Mouse (Mus musculus) lung, embryonic 16.5 days (tissue): ENCODE data around the gene Hoxa7. TPM values are rescaled to one million over a fixed set of nuclear protein-coding genes. Genes with fewer than 3 reads are reported as not detected.
A peak's percentile ranks its signal among the peaks of the same experiment; 100 is the strongest.

Experiments used
- ATAC-seq: fragments of 200-750 bp; cut with Nextera tagmentation; 2 replicates; pipeline ENCODE4 v1.8.0; 2017; ENCODE audit warnings: low read depth, mild to moderate bottlenecking, moderate library complexity
- H3K27ac ChIP-seq: fragments of 300-500 bp; sonication (generic); 2 replicates; pipeline ENCODE4 v1.5.1; 2014; ENCODE audit warnings: mild to moderate bottlenecking, control low read depth, low read length
- H3K27me3 ChIP-seq: fragments of 300-500 bp; sonication (generic); 2 replicates; pipeline ENCODE4 v1.6.1; 2014; ENCODE audit warnings: low read depth, low read length, mixed read lengths; ENCODE audit not compliant: control insufficient read depth, insufficient read depth
- H3K36me3 ChIP-seq: fragments of 300-500 bp; sonication (generic); 2 replicates; pipeline ENCODE4 v1.6.1; 2014; ENCODE audit warnings: low read length; ENCODE audit not compliant: control insufficient read depth, insufficient read depth
- H3K4me1 ChIP-seq: fragments of 300-500 bp; sonication (generic); replicated peaks from 2 replicates; pipeline ENCODE4 v1.6.1; 2014; ENCODE audit warnings: low read length, mixed read lengths; ENCODE audit not compliant: control insufficient read depth, insufficient read depth
- H3K4me2 ChIP-seq: fragments of 300-500 bp; sonication (generic); 2 replicates; pipeline ENCODE4 v1.6.1; 2014; ENCODE audit warnings: low read depth, low read length, control low read depth
- H3K4me3 ChIP-seq: fragments of 300-500 bp; sonication (generic); 2 replicates; pipeline ENCODE4 v1.5.1; 2014; ENCODE audit warnings: mild to moderate bottlenecking, low read length, control low read depth
- H3K9ac ChIP-seq: fragments of 300-500 bp; sonication (generic); 2 replicates; pipeline ENCODE4 v1.6.1; 2014; ENCODE audit warnings: low read length, control low read depth
- H3K9me3 ChIP-seq: fragments of 300-500 bp; sonication (generic); 2 replicates; pipeline ENCODE4 v1.6.1; 2016; ENCODE audit warnings: low read length; ENCODE audit not compliant: control insufficient read depth
- WGBS: fragments of 180-500 bp; shearing (Covaris S2); extraction: QIAGEN DNeasy Blood & Tissue Kit; methylation state at CpG from one replicate; pipeline ENCODE4 v1.1.7; 2014; 5-methylcytosine and 5-hydroxymethylcytosine counted together
- polyA plus RNA-seq: library from polyadenylated mRNA; unstranded; fragments of >200 nt; fragmentation: Nextera tagmentation; extraction: Ambion mirVana; gene quantifications from 2 replicates; pipeline ENCODE4 v1.2.1, GENCODE M21; 2015

Gene Hoxa7
- polyA plus RNA-seq, 1 experiment from 2014 or later = 5.8 TPM

- Histone ChIP-seq H3K4me2 (no peak overlapping the region), H3K4me1 (peaks cover 16% of the 10 kb centered on the region; the same call in 1 of the 2 replicates), H3K4me3 (no peak overlapping the region), H3K9me3 (no peaks in the 10 kb centered on the region), H3K9ac (no peak overlapping the region), H3K27me3 (peaks cover 82% of the 10 kb centered on the region), H3K36me3 (no peaks in the 10 kb centered on the region), H3K27ac (no peak overlapping the region)
- WGBS = 0% methylated on average over 6 of the region's 6 CpGs
- ATAC-seq = no peak
These were observed 35.3 kb upstream of the Hoxa7 start for GRCm38 (mm10) chr6:52256956-52257355.

- Histone ChIP-seq H3K36me3 (no peaks in the 10 kb centered on the region), H3K27me3 (peaks cover 86% of the 10 kb centered on the region), H3K9ac (no peak overlapping the region), H3K27ac (no peak overlapping the region), H3K9me3 (no peaks in the 10 kb centered on the region), H3K4me1 (0 out of 2 replicates have a peak, but pooled peaks cover 3% of the 10 kb centered on the region), H3K4me2 (no peak overlapping the region), H3K4me3 (peak overlapping the region; percentile 16; the same call in 1 of the 2 replicates)
- no peak for ATAC-seq
- 1% methylated on average over 59 of the region's 59 CpGs for WGBS
These were observed 32.2 kb upstream of the Hoxa7 start for GRCm38 (mm10) chr6:52253511-52254500.

GRCm38 (mm10) chr6:52252775-52253376, 31.2 kb upstream of the Hoxa7 start:
- ATAC-seq = no peak
- no peak overlapping the region for H3K27ac ChIP-seq
- H3K4me3 ChIP-seq = no peak overlapping the region
- WGBS = 1% methylated on average over 35 of the region's 35 CpGs
- H3K4me2 ChIP-seq = no peak overlapping the region
- no peak overlapping the region for H3K9ac ChIP-seq
- no peaks in the 10 kb centered on the region for H3K9me3 ChIP-seq
- H3K36me3 ChIP-seq = no peaks in the 10 kb centered on the region
- H3K27me3 ChIP-seq = peaks cover 86% of the 10 kb centered on the region
- H3K4me1 ChIP-seq = 0 out of 2 replicates have a peak, but pooled peaks cover 3% of the 10 kb centered on the region

- Histone ChIP-seq H3K27me3 (peaks cover 86% of the 10 kb centered on the region), H3K4me3 (no peak overlapping the region), H3K36me3 (no peaks in the 10 kb centered on the region), H3K9me3 (no peaks in the 10 kb centered on the region), H3K4me1 (0 out of 2 replicates have a peak, but pooled peaks cover 3% of the 10 kb centered on the region), H3K9ac (no peak overlapping the region), H3K27ac (no peak overlapping the region), H3K4me2 (no peak overlapping the region)
- ATAC-seq = no peak
- WGBS = 5% methylated on average over 24 of the region's 24 CpGs
These were observed 30.5 kb upstream of the Hoxa7 start for GRCm38 (mm10) chr6:52252016-52252774.

GRCm38 (mm10) chr6:52251177-52251879, 29.7 kb upstream of the Hoxa7 start:
- 14% methylated on average over 7 of the region's 7 CpGs for WGBS
- 0 out of 2 replicates have a peak, but pooled peaks cover 3% of the 10 kb centered on the region for H3K4me1 ChIP-seq
- no peak overlapping the region for H3K4me2 ChIP-seq
- no peak overlapping the region for H3K27ac ChIP-seq
- peaks cover 88% of the 10 kb centered on the region for H3K27me3 ChIP-seq
- ATAC-seq = no peak
- no peaks in the 10 kb centered on the region for H3K9me3 ChIP-seq
- H3K36me3 ChIP-seq = no peaks in the 10 kb centered on the region
- no peak overlapping the region for H3K4me3 ChIP-seq
- H3K9ac ChIP-seq = no peak overlapping the region

GRCm38 (mm10) chr6:52249826-52250225, 28.2 kb upstream of the Hoxa7 start:
- H3K9me3 ChIP-seq = no peaks in the 10 kb centered on the region
- no peak overlapping the region for H3K27ac ChIP-seq
- no peak overlapping the region for H3K9ac ChIP-seq
- H3K36me3 ChIP-seq = no peaks in the 10 kb centered on the region
- no peak overlapping the region for H3K4me2 ChIP-seq
- no peak overlapping the region for H3K4me3 ChIP-seq
- H3K27me3 ChIP-seq = peaks cover 92% of the 10 kb centered on the region
- H3K4me1 ChIP-seq = 0 out of 2 replicates have a peak, but pooled peaks cover 5% of the 10 kb centered on the region
- no peak for ATAC-seq
- WGBS = under 1% methylated on average over 4 of the region's 4 CpGs

GRCm38 (mm10) chr6:52249415-52249738, 27.7 kb upstream of the Hoxa7 start:
- Histone ChIP-seq H3K9me3 (no peaks in the 10 kb centered on the region), H3K4me2 (no peak overlapping the region), H3K4me1 (0 out of 2 replicates have a peak, but pooled peaks cover 5% of the 10 kb centered on the region), H3K27me3 (peaks cover 95% of the 10 kb centered on the region), H3K27ac (no peak overlapping the region), H3K4me3 (0 out of 2 replicates have a peak overlapping the region, but pooled peaks have one; percentile 10), H3K9ac (no peak overlapping the region), H3K36me3 (no peaks in the 10 kb centered on the region)
- ATAC-seq = no peak
- WGBS = under 1% methylated on average over 16 of the region's 16 CpGs

GRCm38 (mm10) chr6:52248638-52249414, 27.2 kb upstream of the Hoxa7 start:
- no peak overlapping the region for H3K4me2 ChIP-seq
- no peaks in the 10 kb centered on the region for H3K36me3 ChIP-seq
- no peak overlapping the region for H3K27ac ChIP-seq
- H3K9me3 ChIP-seq = no peaks in the 10 kb centered on the region
- WGBS = 1% methylated on average over 27 of the region's 27 CpGs
- 0 out of 2 replicates have a peak, but pooled peaks cover 5% of the 10 kb centered on the region for H3K4me1 ChIP-seq
- H3K4me3 ChIP-seq = 0 out of 2 replicates have a peak overlapping the region, but pooled peaks have one; percentile 10
- peaks cover 96% of the 10 kb centered on the region for H3K27me3 ChIP-seq
- no peak for ATAC-seq
- no peak overlapping the region for H3K9ac ChIP-seq
